Mouse (Mus musculus): Measurements from ENCODE around the gene Pa2g4. TPM values are rescaled to one million over a fixed set of nuclear protein-coding genes. Genes with fewer than 3 reads are reported as not detected.
"Not testable (repeated sequence)": the region's sequence is repeated elsewhere in the genome, so short reads cannot be mapped to it uniquely, and the experiment has no call there.

The Pa2g4 gene
- polyA plus RNA-seq, 2 experiments = 113 to 163 TPM

GRCm38 (mm10) chr10:128563544-128563943, 2.2 kb downstream of the Pa2g4 start:
- WGBS (ENCODE audit: insufficient replicate concordance) = 66% methylated on average over 6 of the region's 6 CpGs
- H3K27me3 ChIP-seq (ENCODE audit: control insufficient read depth, insufficient read depth, low read length) = no peaks in the 10 kb centered on the region
- peak overlapping the region; percentile 85 for H3K4me2 ChIP-seq (ENCODE audit: low read depth)
- peak overlapping the region; percentile 91 for H3K9ac ChIP-seq (replicated peaks)
- H3K36me3 ChIP-seq (replicated peaks; ENCODE audit: control insufficient read depth, insufficient read depth, low read depth) = peaks cover 52% of the 10 kb centered on the region
- H3K27ac ChIP-seq = no peak overlapping the region
- H3K4me1 ChIP-seq (replicated peaks; ENCODE audit: control insufficient read depth in 2 of 2, insufficient read depth in 2 of 2, low read length in 1 of 2) = peaks cover 4 to 7% of the 10 kb centered on the region in 2 experiments
- ATAC-seq (ENCODE audit: insufficient read depth) (no peak), DNase-seq (ENCODE audit: low read depth in 3 of 3, low spot score in 3 of 3) (no peak)
- peak overlapping the region; percentile 20 to 89; a peak in 3 of 4 replicates for H3K4me3 ChIP-seq (ENCODE audit: insufficient read depth in 1 of 2, low read depth in 2 of 2, low read length in 2 of 2)
- H3K9me3 ChIP-seq (ENCODE audit: control insufficient read depth, low read length) = no peaks in the 10 kb centered on the region
- TF ChIP-seq EP300 (IDR thresholded peaks at IDR 0.05; ENCODE audit: low read depth) (no peak), CTCF (IDR thresholded peaks at IDR 0.05; ENCODE audit: low read depth) (no peak)

- Histone ChIP-seq H3K4me2 (ENCODE audit: low read depth) (no peak overlapping the region), H3K27ac (no peak overlapping the region), H3K4me3 (ENCODE audit: insufficient read depth in 1 of 2, low read depth in 2 of 2, low read length in 2 of 2) (no peak overlapping the region), H3K36me3 (replicated peaks; ENCODE audit: control insufficient read depth, insufficient read depth, low read depth) (peaks cover 46% of the 10 kb centered on the region), H3K27me3 (ENCODE audit: control insufficient read depth, insufficient read depth, low read length) (no peaks in the 10 kb centered on the region), H3K9me3 (ENCODE audit: control insufficient read depth, low read length) (no peaks in the 10 kb centered on the region), H3K4me1 (replicated peaks; ENCODE audit: control insufficient read depth in 2 of 2, insufficient read depth in 2 of 2, low read length in 1 of 2) (no peaks in the 10 kb centered on the region), H3K9ac (replicated peaks) (no peak overlapping the region)
- no peak for ATAC-seq (ENCODE audit: insufficient read depth)
- WGBS (ENCODE audit: insufficient replicate concordance) = 76% methylated on average over 6 of the region's 6 CpGs
- no peak for DNase-seq (ENCODE audit: low read depth in 3 of 3, low spot score in 3 of 3)
- no peak for TF ChIP-seq EP300 (IDR thresholded peaks at IDR 0.05; ENCODE audit: low read depth)
- no peak for TF ChIP-seq CTCF (IDR thresholded peaks at IDR 0.05; ENCODE audit: low read depth)
Observed at GRCm38 (mm10) chr10:128556963-128557362, 8.8 kb downstream of the Pa2g4 start.

- H3K9me3 ChIP-seq (ENCODE audit: control insufficient read depth, low read length) = no peaks in the 10 kb centered on the region
- TF ChIP-seq CTCF (IDR thresholded peaks at IDR 0.05; ENCODE audit: low read depth) (peak; percentile 53), EP300 (IDR thresholded peaks at IDR 0.05; ENCODE audit: low read depth) (no peak)
- ATAC-seq (ENCODE audit: insufficient read depth) (no peak), DNase-seq (ENCODE audit: low read depth in 3 of 3, low spot score in 3 of 3) (no peak)
- no peak overlapping the region for H3K4me2 ChIP-seq (ENCODE audit: low read depth)
- no peaks in the 10 kb centered on the region for H3K27me3 ChIP-seq (ENCODE audit: control insufficient read depth, insufficient read depth, low read length)
- H3K27ac ChIP-seq = no peak overlapping the region
- no peak overlapping the region for H3K9ac ChIP-seq (replicated peaks)
- peaks cover 40% of the 10 kb centered on the region for H3K36me3 ChIP-seq (replicated peaks; ENCODE audit: control insufficient read depth, insufficient read depth, low read depth)
- H3K4me3 ChIP-seq (ENCODE audit: insufficient read depth in 1 of 2, low read depth in 2 of 2, low read length in 2 of 2) = no peak overlapping the region
- no peaks in the 10 kb centered on the region for H3K4me1 ChIP-seq (replicated peaks; ENCODE audit: control insufficient read depth in 2 of 2, insufficient read depth in 2 of 2, low read length in 1 of 2)
Observed at GRCm38 (mm10) chr10:128556286-128556685, 9.5 kb downstream of the Pa2g4 start.

- not testable (repeated sequence) for H3K4me2 ChIP-seq (ENCODE audit: low read depth); H3K9me3 ChIP-seq (ENCODE audit: control insufficient read depth, low read length); H3K9ac ChIP-seq (replicated peaks); ATAC-seq (ENCODE audit: insufficient read depth); DNase-seq (ENCODE audit: low read depth in 3 of 3, low spot score in 3 of 3); H3K27ac ChIP-seq; H3K27me3 ChIP-seq (ENCODE audit: control insufficient read depth, insufficient read depth, low read length); H3K4me1 ChIP-seq (replicated peaks; ENCODE audit: control insufficient read depth in 2 of 2, insufficient read depth in 2 of 2, low read length in 1 of 2); H3K4me3 ChIP-seq (ENCODE audit: insufficient read depth in 1 of 2, low read depth in 2 of 2, low read length in 2 of 2)
- H3K36me3 ChIP-seq (replicated peaks; ENCODE audit: control insufficient read depth, insufficient read depth, low read depth) = peaks cover 33% of the 10 kb centered on the region
- WGBS (ENCODE audit: insufficient replicate concordance) = 9% methylated on average over 1 of the region's 1 CpGs
Observed at GRCm38 (mm10) chr10:128555567-128555966, 10.2 kb downstream of the Pa2g4 start.

- H3K9me3 ChIP-seq (ENCODE audit: control insufficient read depth, low read length) = not testable (repeated sequence)
- peaks cover 0 to 11% of the 10 kb centered on the region in 2 experiments; a peak in 3 of 4 replicates for H3K4me1 ChIP-seq (replicated peaks; ENCODE audit: control insufficient read depth in 2 of 2, insufficient read depth in 2 of 2, low read length in 1 of 2)
Observed at GRCm38 (mm10) chr10:128550144-128550823, 15.5 kb downstream of the Pa2g4 start.

GRCm38 (mm10) chr10:128549682-128550057, 16.1 kb downstream of the Pa2g4 start:
- not testable (repeated sequence) for H3K9me3 ChIP-seq (ENCODE audit: control insufficient read depth, low read length); ATAC-seq (ENCODE audit: insufficient read depth); DNase-seq (ENCODE audit: low read depth in 3 of 3, low spot score in 3 of 3); H3K9ac ChIP-seq (replicated peaks); H3K36me3 ChIP-seq (replicated peaks; ENCODE audit: control insufficient read depth, insufficient read depth, low read depth); H3K27me3 ChIP-seq (ENCODE audit: control insufficient read depth, insufficient read depth, low read length)
- peak overlapping the region; percentile 96 for H3K4me2 ChIP-seq (ENCODE audit: low read depth)
- H3K4me3 ChIP-seq (ENCODE audit: insufficient read depth in 1 of 2, low read depth in 2 of 2, low read length in 2 of 2) = peak overlapping the region; percentile 20 to 86; a peak in 2 of 4 replicates
- WGBS (ENCODE audit: insufficient replicate concordance) = 60% methylated on average over 6 of the region's 6 CpGs
- peak overlapping the region; percentile 68 for H3K27ac ChIP-seq
- peaks cover 0 to 11% of the 10 kb centered on the region in 2 experiments; a peak in 3 of 4 replicates for H3K4me1 ChIP-seq (replicated peaks; ENCODE audit: control insufficient read depth in 2 of 2, insufficient read depth in 2 of 2, low read length in 1 of 2)

More at GRCm38 (mm10) chr10:128550144-128550823, 15.5 kb downstream of the Pa2g4 start:
- not testable (repeated sequence) for H3K4me2 ChIP-seq (ENCODE audit: low read depth); H3K4me3 ChIP-seq (ENCODE audit: insufficient read depth in 1 of 2, low read depth in 2 of 2, low read length in 2 of 2); H3K9ac ChIP-seq (replicated peaks); DNase-seq (ENCODE audit: low read depth in 3 of 3, low spot score in 3 of 3); H3K36me3 ChIP-seq (replicated peaks; ENCODE audit: control insufficient read depth, insufficient read depth, low read depth); H3K27me3 ChIP-seq (ENCODE audit: control insufficient read depth, insufficient read depth, low read length); ATAC-seq (ENCODE audit: insufficient read depth); H3K27ac ChIP-seq
- 54% methylated on average over 11 of the region's 11 CpGs for WGBS (ENCODE audit: insufficient replicate concordance)

All from liver, embryonic 14.5 days (tissue).